Mouse (Mus musculus): ENCODE results near the gene Plb1.
A peak's percentile ranks its signal among the peaks of the same experiment; 100 is the strongest.

Plb1 gene

GRCm38 (mm10) chr5:32232474-32232873 is at the start of gene Plb1:
Plb1 (plus strand) TSS chr5:32232708.
- DNase-seq (ENCODE audit: inconsistent age in 2 of 2, low spot score in 1 of 2): no peak

GRCm38 (mm10) chr5:32182885-32183629 is 49.5 kb upstream of the Plb1 start:
- DNase-seq (ENCODE audit: inconsistent age in 2 of 2, low spot score in 1 of 2): no peak

GRCm38 (mm10) chr5:32187717-32188116 is 44.8 kb upstream of the Plb1 start:
- DNase-seq (ENCODE audit: inconsistent age in 2 of 2, low spot score in 1 of 2): peak in 1 of 2 experiments; percentile 50

GRCm38 (mm10) chr5:32191259-32191658 is 41.2 kb upstream of the Plb1 start:
- no peak for DNase-seq (ENCODE audit: inconsistent age in 2 of 2, low spot score in 1 of 2)

- peak; percentile 84 to 87 for DNase-seq (ENCODE audit: inconsistent age in 2 of 2, low spot score in 1 of 2)
Observed at GRCm38 (mm10) chr5:32192016-32192845, 40.3 kb upstream of the Plb1 start.

DNA sequence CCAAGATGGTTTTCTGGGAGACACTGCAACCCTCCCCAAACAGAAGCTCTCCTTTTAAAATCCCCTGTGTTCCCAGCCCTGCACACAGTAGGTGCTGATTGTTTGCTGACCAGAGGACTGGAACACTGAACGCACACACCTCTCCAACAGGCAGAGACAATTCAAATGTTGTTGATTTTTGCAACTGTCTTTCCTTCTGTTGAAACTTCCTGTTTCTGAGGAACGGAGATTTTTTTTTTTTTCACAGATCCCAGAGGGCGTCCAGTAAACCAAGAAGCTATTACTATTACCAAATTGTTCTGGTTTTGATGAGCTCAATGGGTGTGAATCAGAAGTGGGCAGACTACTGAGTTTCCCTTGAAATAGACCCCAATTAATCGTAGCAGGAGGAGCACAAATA is 38.3 kb upstream of the Plb1 start:
- DNase-seq (ENCODE audit: inconsistent age in 2 of 2, low spot score in 1 of 2): no peak

GRCm38 (mm10) chr5:32195857-32196609 is 36.5 kb upstream of the Plb1 start:
- peak in 1 of 2 experiments; percentile 44 for DNase-seq (ENCODE audit: inconsistent age in 2 of 2, low spot score in 1 of 2)

GRCm38 (mm10) chr5:32197698-32198097 is 34.8 kb upstream of the Plb1 start:
- peak; percentile 94 to 99 for DNase-seq (ENCODE audit: inconsistent age in 2 of 2, low spot score in 1 of 2)

DNA sequence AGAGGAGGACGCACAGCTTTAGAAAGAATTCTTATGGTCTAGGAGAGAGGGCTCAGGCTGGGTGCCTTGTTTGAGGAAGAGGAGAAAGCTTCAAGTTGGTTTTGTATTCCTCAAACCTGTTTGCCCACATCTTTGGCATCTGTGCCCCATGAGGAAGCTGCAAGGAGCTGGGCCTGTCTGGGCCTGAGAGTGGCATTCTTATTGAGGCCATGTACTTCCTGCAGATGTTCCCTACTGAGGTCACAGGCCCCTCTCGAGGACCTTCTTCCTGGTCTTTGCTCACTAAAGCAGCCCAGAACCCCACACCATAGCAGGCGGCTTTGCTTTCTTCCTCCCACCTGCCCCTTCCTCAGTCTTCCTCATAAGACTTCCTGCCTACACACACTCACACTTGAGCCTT is 33.4 kb upstream of the Plb1 start:
- DNase-seq (ENCODE audit: inconsistent age in 2 of 2, low spot score in 1 of 2): no peak

DNA sequence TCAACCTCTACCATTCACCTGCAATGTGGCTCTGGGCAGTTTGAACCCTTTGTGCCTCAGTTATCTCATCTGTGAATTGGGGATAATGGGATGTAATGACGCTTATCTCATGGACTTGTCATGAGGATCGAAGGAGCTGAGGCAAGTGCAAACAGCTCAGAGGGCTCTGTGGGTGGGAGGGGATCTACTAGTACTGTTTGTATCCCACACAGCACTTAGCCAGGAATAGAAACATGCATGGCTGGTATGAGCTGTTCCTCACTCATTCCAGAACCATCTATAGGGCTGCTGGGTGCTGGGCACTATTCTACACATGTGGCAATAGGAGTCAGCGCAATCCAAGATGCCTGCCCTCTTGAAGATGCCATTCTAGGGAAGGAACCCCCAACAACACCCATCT is 32.9 kb upstream of the Plb1 start:
- DNase-seq (ENCODE audit: inconsistent age in 2 of 2, low spot score in 1 of 2): no peak

- DNase-seq (ENCODE audit: inconsistent age in 2 of 2, low spot score in 1 of 2): peak in 1 of 2 experiments; percentile 43
Observed at GRCm38 (mm10) chr5:32204653-32205052, 27.9 kb upstream of the Plb1 start.

DNA sequence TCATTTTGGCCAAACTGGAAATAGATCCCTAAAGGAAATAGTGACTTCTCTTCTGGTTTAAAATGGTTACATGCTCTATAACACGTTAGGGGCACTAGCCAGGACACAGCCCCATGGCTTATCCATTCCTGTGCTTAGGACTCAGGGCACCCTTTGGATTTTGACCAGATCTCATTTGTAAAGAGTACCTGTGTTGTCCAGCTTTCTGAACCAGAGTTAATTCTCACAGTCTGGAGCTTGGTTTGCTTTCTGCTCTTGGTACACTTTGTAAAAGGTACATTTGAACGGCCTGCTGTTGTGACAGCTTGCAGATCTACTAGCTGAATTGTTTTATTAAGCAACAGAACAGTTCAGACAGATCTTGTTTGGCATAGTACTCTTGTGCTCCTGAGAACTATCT is 25.8 kb upstream of the Plb1 start:
- no peak for DNase-seq (ENCODE audit: inconsistent age in 2 of 2, low spot score in 1 of 2)

- DNase-seq (ENCODE audit: inconsistent age in 2 of 2, low spot score in 1 of 2): no peak
Observed at GRCm38 (mm10) chr5:32208460-32208859, 24.0 kb upstream of the Plb1 start.

DNA sequence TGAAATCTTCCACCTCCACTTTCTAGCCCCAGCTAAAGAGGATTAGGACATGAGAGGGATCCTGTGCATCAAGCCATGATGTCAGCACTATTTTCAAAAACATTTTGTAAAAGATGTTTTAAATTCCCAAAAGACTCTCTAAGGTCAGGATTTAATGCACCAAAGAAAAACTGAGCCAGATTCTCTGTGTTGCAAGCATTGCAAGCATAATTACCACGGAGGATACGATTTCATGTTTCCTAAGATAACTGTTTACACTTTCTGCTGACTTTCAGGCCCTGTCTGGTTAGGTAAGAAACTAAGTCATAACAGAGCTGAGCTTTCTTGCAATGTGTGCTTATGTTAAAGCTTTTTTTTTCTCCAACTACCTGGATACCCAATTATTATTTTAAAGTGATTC is 21.5 kb upstream of the Plb1 start:
- no peak for DNase-seq (ENCODE audit: inconsistent age in 2 of 2, low spot score in 1 of 2)

DNA sequence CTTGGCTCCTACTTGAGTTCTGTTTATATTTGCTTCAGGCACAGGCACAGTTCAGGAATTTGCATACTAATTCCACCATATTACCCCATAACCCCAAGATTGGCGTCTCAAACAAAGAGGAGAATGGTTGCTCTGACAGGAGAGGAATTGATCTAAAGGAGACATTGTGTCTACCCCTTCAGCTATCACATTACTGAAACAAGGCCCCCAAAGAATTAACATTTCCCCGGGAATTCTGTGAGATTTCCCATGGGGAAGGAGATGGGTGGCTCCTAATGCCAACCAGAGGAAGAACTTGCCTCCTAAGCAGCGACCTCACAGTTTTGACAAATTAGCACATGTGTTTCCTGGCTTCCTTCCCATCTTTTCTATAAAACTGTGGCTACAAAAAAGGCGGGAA is 18.8 kb upstream of the Plb1 start:
- no peak for DNase-seq (ENCODE audit: inconsistent age in 2 of 2, low spot score in 1 of 2)

DNA sequence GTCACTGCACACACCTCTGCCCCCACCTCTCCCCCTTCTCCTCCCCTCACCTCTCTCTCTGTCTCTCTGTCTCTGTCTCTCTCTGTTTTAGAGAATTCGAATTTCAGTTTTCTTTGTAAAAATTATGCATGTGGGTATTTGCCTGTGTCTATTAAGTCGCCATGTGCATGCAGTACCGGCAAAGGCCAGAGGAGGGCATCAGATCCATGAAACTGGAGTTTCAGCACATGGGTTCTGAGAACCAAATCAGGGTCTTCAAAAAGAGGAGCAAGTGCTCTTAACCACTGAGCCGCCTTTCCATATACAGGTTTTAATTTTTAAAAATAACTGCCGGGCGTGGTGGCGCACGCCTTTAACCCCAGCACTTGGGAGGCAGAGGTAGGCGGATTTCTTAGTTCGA is 17.0 kb upstream of the Plb1 start:
- peak; percentile 38 to 81 for DNase-seq (ENCODE audit: inconsistent age in 2 of 2, low spot score in 1 of 2)

DNA sequence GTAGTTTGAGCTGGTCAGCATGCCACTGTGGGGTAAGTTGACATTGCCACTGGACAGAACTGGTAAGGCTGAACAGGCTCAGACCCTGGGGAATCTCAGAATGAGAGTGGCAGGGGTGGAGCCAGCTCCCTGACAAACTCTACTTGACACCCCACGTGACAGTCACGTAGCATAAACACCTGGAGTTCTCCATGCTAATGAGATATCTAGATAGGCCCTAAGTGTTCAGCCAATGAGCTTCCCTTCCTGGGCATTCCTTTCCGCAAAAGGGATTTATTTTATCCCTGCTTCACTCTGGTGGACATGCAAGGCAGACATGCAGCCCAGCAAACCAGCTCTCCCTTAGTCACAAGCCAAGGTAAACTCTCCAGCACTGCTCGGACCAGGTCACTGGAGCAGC is 16.0 kb upstream of the Plb1 start:
- DNase-seq (ENCODE audit: inconsistent age in 2 of 2, low spot score in 1 of 2): no peak

GRCm38 (mm10) chr5:32217477-32217876 is 15.0 kb upstream of the Plb1 start:
- no peak for DNase-seq (ENCODE audit: inconsistent age in 2 of 2, low spot score in 1 of 2)

DNA sequence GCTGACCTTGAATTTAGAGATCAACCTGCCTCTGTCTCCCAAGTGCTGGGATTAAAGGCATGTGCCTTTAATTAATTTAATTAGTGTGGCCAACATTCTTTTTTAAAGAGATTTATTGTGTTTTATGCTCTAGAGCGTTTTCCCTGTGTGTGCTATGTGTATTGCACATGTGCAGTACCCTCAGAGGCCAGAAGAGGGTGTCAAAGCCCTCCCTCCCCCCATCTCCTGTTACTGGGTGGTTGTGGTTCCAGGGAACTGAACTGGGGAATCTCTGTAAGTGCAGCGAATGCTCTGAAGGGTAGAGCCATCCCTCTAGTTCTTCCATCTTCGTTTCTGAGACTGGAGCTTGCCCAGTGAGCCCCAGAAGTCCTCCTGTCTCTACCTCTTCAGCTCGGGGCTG is 2.1 kb upstream of the Plb1 start:
- peak; percentile 8 to 54 for DNase-seq (ENCODE audit: inconsistent age in 2 of 2, low spot score in 1 of 2)

DNA sequence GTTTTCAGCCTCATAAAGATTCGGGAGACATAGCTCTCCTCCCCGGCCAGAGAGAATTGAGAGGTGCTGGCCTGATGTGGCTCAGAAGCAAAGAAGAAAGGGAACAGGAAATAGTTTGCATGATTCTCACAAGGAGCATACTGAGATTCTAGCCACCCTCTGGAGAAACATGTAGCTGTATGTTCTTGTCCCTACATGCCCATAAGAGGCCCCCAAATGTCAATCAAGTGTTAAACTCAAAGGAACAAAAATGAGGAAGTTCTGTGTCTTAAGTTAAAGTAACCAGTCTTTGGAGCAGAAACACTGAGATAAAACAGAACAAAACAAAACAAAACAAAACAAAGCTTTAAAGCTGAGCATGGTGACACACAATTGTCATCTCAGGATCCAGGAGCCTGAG is 6.8 kb downstream of the Plb1 start:
- DNase-seq (ENCODE audit: inconsistent age in 2 of 2, low spot score in 1 of 2): no peak

- no peak for DNase-seq (ENCODE audit: inconsistent age in 2 of 2, low spot score in 1 of 2)
Observed at GRCm38 (mm10) chr5:32240741-32241140, 8.2 kb downstream of the Plb1 start.

All from adrenal gland, adult (tissue).